Mouse (Mus musculus): Measurements from ENCODE around the gene Gm45808. TPM values are rescaled to one million over a fixed set of nuclear protein-coding genes. Genes with fewer than 3 reads are reported as not detected.

Gene Gm45808
- polyA plus RNA-seq (2012; rRNA removed), result 0.17 TPM in 1 of 2 replicates, not detected in the other

GRCm38 (mm10) chr7:45486761-45487415, at the start of gene Gm45808:
Gm45808 (minus strand) TSS chr7:45486811.

GRCm38 (mm10) chr7:45525809-45526473, 39.3 kb upstream of the Gm45808 start, which contains the start of the genes Ppp1r15a and Plekha4:
Ppp1r15a (minus strand) TSS chr7:45526268.
Plekha4 (plus strand) TSS chr7:45526330.

GRCm38 (mm10) chr7:45509912-45510787, 23.5 kb upstream of the Gm45808 start, which contains the start of gene Nucb1:
Nucb1 (minus strand) TSS chr7:45510406.

GRCm38 (mm10) chr7:45488293-45489204, 1.9 kb upstream of the Gm45808 start, which contains the start of gene Dhdh:
Dhdh (minus strand) TSS chr7:45488805.

GRCm38 (mm10) chr7:45481374-45481927, 5.2 kb downstream of the Gm45808 start, which contains the start of gene Tulp2:
Tulp2 (plus strand) TSS chr7:45481877.

GRCm38 (mm10) chr7:45466283-45467089, 20.1 kb downstream of the Gm45808 start, which contains the start of gene Bax:
Bax (minus strand) TSS chr7:45466898.

GRCm38 (mm10) chr7:45459564-45460140, 27.0 kb downstream of the Gm45808 start, which contains the start of gene Ftl1:
Ftl1 (minus strand) TSS chr7:45459884.

GRCm38 (mm10) chr7:45437521-45438276, 48.9 kb downstream of the Gm45808 start, which contains the start of gene Ruvbl2:
Ruvbl2 (minus strand) TSS chr7:45438096.

GRCm38 (mm10) chr7:45434203-45435015, 52.2 kb downstream of the Gm45808 start, which contains the start of gene Gys1:
Gys1 (plus strand) TSS chr7:45434844.

GRCm38 (mm10) chr7:45420615-45420919, 66.0 kb downstream of the Gm45808 start, which contains the start of gene Lhb:
Lhb (plus strand) TSS chr7:45420820.

Other genes starting within 250 kb of the Gm45808 start
- gene Cd37, start 247.7 kb downstream of the Gm45808 start, polyA plus RNA-seq (2012; rRNA removed), result 1.5 and 1.6 TPM in 2 replicates
- 2.1 and 2.2 TPM in 2 replicates for gene Slc6a16, start 245.7 kb downstream of the Gm45808 start, polyA plus RNA-seq (2012; rRNA removed)
- gene Slc6a21, start 209.3 kb downstream of the Gm45808 start, polyA plus RNA-seq (2012; rRNA removed), result 0.03 and 0.12 TPM in 2 replicates
- 23.4 and 26.7 TPM in 2 replicates for gene Trpm4, start 153.0 kb downstream of the Gm45808 start, polyA plus RNA-seq (2012; rRNA removed)
- gene Hrc, start 151.5 kb downstream of the Gm45808 start, polyA plus RNA-seq (2012; rRNA removed), result 0.35 and 2.8 TPM in 2 replicates
- gene Ppfia3, start 119.8 kb downstream of the Gm45808 start, polyA plus RNA-seq (2012; rRNA removed), result 60.6 and 63.5 TPM in 2 replicates
- gene Lin7b, start 116.2 kb downstream of the Gm45808 start, polyA plus RNA-seq (2012; rRNA removed), result 59.8 and 63.1 TPM in 2 replicates
- gene Snrnp70, start 91.1 kb downstream of the Gm45808 start, polyA plus RNA-seq (2012; rRNA removed), result 619 and 668 TPM in 2 replicates
- 0.03 TPM in 1 of 2 replicates, not detected in the other for gene Kcna7, start 81.2 kb downstream of the Gm45808 start, polyA plus RNA-seq (2012; rRNA removed)
- gene Ntf5, start 73.1 kb downstream of the Gm45808 start, polyA plus RNA-seq (2012; rRNA removed), result 0.06 and 0.13 TPM in 2 replicates
- gene Lhb, start 66.0 kb downstream of the Gm45808 start, polyA plus RNA-seq (2012; rRNA removed), result 0.31 and 0.66 TPM in 2 replicates
- 23.7 and 24.0 TPM in 2 replicates for gene Gys1, start 52.0 kb downstream of the Gm45808 start, polyA plus RNA-seq (2012; rRNA removed)
- gene Ruvbl2, start 48.7 kb downstream of the Gm45808 start, polyA plus RNA-seq (2012; rRNA removed), result 114 and 117 TPM in 2 replicates
- gene Ftl1, start 26.9 kb downstream of the Gm45808 start, polyA plus RNA-seq (2012; rRNA removed), result 1,600 and 1,742 TPM in 2 replicates
- gene Bax, start 19.9 kb downstream of the Gm45808 start, polyA plus RNA-seq (2012; rRNA removed), result 176 and 188 TPM in 2 replicates
- gene Tulp2, start 4.9 kb downstream of the Gm45808 start, polyA plus RNA-seq (2012; rRNA removed), result 0.22 and 0.32 TPM in 2 replicates
- 3.0 and 3.2 TPM in 2 replicates for gene Dhdh, start 2.0 kb upstream of the Gm45808 start, polyA plus RNA-seq (2012; rRNA removed)
- gene Nucb1, start 23.6 kb upstream of the Gm45808 start, polyA plus RNA-seq (2012; rRNA removed), result 99.6 and 103 TPM in 2 replicates
- gene Ppp1r15a, start 39.5 kb upstream of the Gm45808 start, polyA plus RNA-seq (2012; rRNA removed), result 13.4 and 14.0 TPM in 2 replicates
- 2.4 and 6.4 TPM in 2 replicates for gene Plekha4, start 39.5 kb upstream of the Gm45808 start, polyA plus RNA-seq (2012; rRNA removed)
- 0.10 and 0.53 TPM in 2 replicates for gene Hsd17b14, start 68.1 kb upstream of the Gm45808 start, polyA plus RNA-seq (2012; rRNA removed)
- 36.4 and 37.4 TPM in 2 replicates for gene Bcat2, start 83.3 kb upstream of the Gm45808 start, polyA plus RNA-seq (2012; rRNA removed)
- not detected in 2 replicates for gene Fgf21, start 128.7 kb upstream of the Gm45808 start, polyA plus RNA-seq (2012; rRNA removed)
- gene Fut1, start 130.5 kb upstream of the Gm45808 start, polyA plus RNA-seq (2012; rRNA removed), result 0.04 and 0.21 TPM in 2 replicates
- 0.10 and 0.19 TPM in 2 replicates for gene Izumo1, start 135.0 kb upstream of the Gm45808 start, polyA plus RNA-seq (2012; rRNA removed)
- gene Rasip1, start 140.7 kb upstream of the Gm45808 start, polyA plus RNA-seq (2012; rRNA removed), result 15.5 and 16.0 TPM in 2 replicates
- gene Mamstr, start 153.2 kb upstream of the Gm45808 start, polyA plus RNA-seq (2012; rRNA removed), result 2.7 and 4.2 TPM in 2 replicates
- gene Fut2, start 179.6 kb upstream of the Gm45808 start, polyA plus RNA-seq (2012; rRNA removed), result 0.06 and 0.07 TPM in 2 replicates
- 0.48 and 0.64 TPM in 2 replicates for gene Ntn5, start 197.2 kb upstream of the Gm45808 start, polyA plus RNA-seq (2012; rRNA removed)
- gene Sec1, start 207.6 kb upstream of the Gm45808 start, polyA plus RNA-seq (2012; rRNA removed), result 0.43 and 0.63 TPM in 2 replicates
- gene Car11, start 213.0 kb upstream of the Gm45808 start, polyA plus RNA-seq (2012; rRNA removed), result 162 and 178 TPM in 2 replicates
- gene Dbp, start 218.3 kb upstream of the Gm45808 start, polyA plus RNA-seq (2012; rRNA removed), result 12.3 and 12.4 TPM in 2 replicates
- gene Rpl18, start 228.6 kb upstream of the Gm45808 start, polyA plus RNA-seq (2012; rRNA removed), result 517 and 597 TPM in 2 replicates
- gene Sphk2, start 231.2 kb upstream of the Gm45808 start, polyA plus RNA-seq (2012; rRNA removed), result 24.6 and 26.1 TPM in 2 replicates
- gene Fam83e, start 234.4 kb upstream of the Gm45808 start, polyA plus RNA-seq (2012; rRNA removed), result 0.25 and 0.30 TPM in 2 replicates
- gene Spaca4, start 239.0 kb upstream of the Gm45808 start, polyA plus RNA-seq (2012; rRNA removed), result not detected in 2 replicates

All from central nervous system, embryonic 18 days (tissue).